Mouse (Mus musculus) right cerebral cortex, postnatal 10 days (tissue): Measurements from ENCODE around the gene Cd80.
A peak's percentile ranks its signal among the peaks of the same experiment; 100 is the strongest.
"Not testable (repeated sequence)": the region's sequence is repeated elsewhere in the genome, so short reads cannot be mapped to it uniquely, and the experiment has no call there.

Experiments
- DNase-seq, 2 experiments: peaks; one replicate each; pipeline ENCODE4 v3.0.0; 2021; ENCODE audit warnings: low spot score in 2 of 2

Gene Cd80

GRCm38 (mm10) chr16:38472507-38472873 is 17.1 kb downstream of the Cd80 start:
- DNase-seq = no peak

GRCm38 (mm10) chr16:38473661-38474060 is 18.3 kb downstream of the Cd80 start:
- no peak for DNase-seq

- no peak for DNase-seq
Observed at GRCm38 (mm10) chr16:38474677-38475286, 19.4 kb downstream of the Cd80 start.

- no peak for DNase-seq
Observed at GRCm38 (mm10) chr16:38475681-38476311, 20.4 kb downstream of the Cd80 start.

- peak; percentile 37 to 49 for DNase-seq
Observed at GRCm38 (mm10) chr16:38476312-38477240, 21.2 kb downstream of the Cd80 start.

- DNase-seq = not testable (repeated sequence)
Observed at GRCm38 (mm10) chr16:38477241-38477608, 21.9 kb downstream of the Cd80 start.

GRCm38 (mm10) chr16:38478296-38478695 is 22.9 kb downstream of the Cd80 start:
- DNase-seq = no peak

GRCm38 (mm10) chr16:38481327-38481726 is 26.0 kb downstream of the Cd80 start:
- DNase-seq = no peak

GRCm38 (mm10) chr16:38482780-38483562 is 27.6 kb downstream of the Cd80 start:
- no peak for DNase-seq

- DNase-seq = no peak
Observed at GRCm38 (mm10) chr16:38483582-38484309, 28.4 kb downstream of the Cd80 start.

- DNase-seq = no peak
Observed at GRCm38 (mm10) chr16:38492551-38492950, 37.2 kb downstream of the Cd80 start.

GRCm38 (mm10) chr16:38493890-38494289 is 38.5 kb downstream of the Cd80 start:
- DNase-seq = no peak

- no peak for DNase-seq
Observed at GRCm38 (mm10) chr16:38496604-38497140, 41.3 kb downstream of the Cd80 start.

GRCm38 (mm10) chr16:38502469-38502868 is 47.1 kb downstream of the Cd80 start:
- DNase-seq = no peak

GRCm38 (mm10) chr16:38503528-38503927 is 48.2 kb downstream of the Cd80 start:
- no peak for DNase-seq

- peak; percentile 74 to 80 for DNase-seq
Observed at GRCm38 (mm10) chr16:38506041-38506634, 50.8 kb downstream of the Cd80 start.

GRCm38 (mm10) chr16:38510846-38511245 is 55.5 kb downstream of the Cd80 start:
- no peak for DNase-seq

- DNase-seq = no peak
Observed at GRCm38 (mm10) chr16:38519140-38519539, 63.8 kb downstream of the Cd80 start.

- no peak for DNase-seq
Observed at GRCm38 (mm10) chr16:38521211-38521987, 66.0 kb downstream of the Cd80 start.
